Mouse (Mus musculus) hindbrain, embryonic 16.5 days (tissue): ENCODE results near the gene Coq10a. TPM values are rescaled to one million over a fixed set of nuclear protein-coding genes. Genes with fewer than 3 reads are reported as not detected.

Experiments used
- ATAC-seq: fragments of 200-750 bp; cut with Nextera tagmentation; 2 replicates; pipeline ENCODE4 v1.8.0; 2017; ENCODE audit warnings: moderate TSS enrichment, moderate library complexity
- H3K27ac ChIP-seq: fragments of 300-500 bp; sonication (generic); 2 replicates; pipeline ENCODE4 v1.5.1; 2014; ENCODE audit warnings: low read depth, mild to moderate bottlenecking, control low read depth, low read length, moderate library complexity
- H3K27me3 ChIP-seq: fragments of 300-500 bp; sonication (generic); replicated peaks from 2 replicates; pipeline ENCODE4 v1.6.1; 2014; ENCODE audit warnings: low read length; ENCODE audit not compliant: control insufficient read depth, insufficient read depth
- H3K36me3 ChIP-seq: fragments of 300-500 bp; sonication (generic); 2 replicates; pipeline ENCODE4 v1.6.1; 2014; ENCODE audit warnings: mild to moderate bottlenecking, low read length, moderate library complexity, mixed read lengths; ENCODE audit not compliant: control insufficient read depth, insufficient read depth
- H3K4me1 ChIP-seq: fragments of 300-500 bp; sonication (generic); 2 replicates; pipeline ENCODE4 v1.6.1; 2014; ENCODE audit warnings: low read depth, low read length; ENCODE audit not compliant: control insufficient read depth, insufficient read depth
- H3K4me2 ChIP-seq: fragments of 300-500 bp; sonication (generic); 2 replicates; pipeline ENCODE4 v1.6.1; 2014; ENCODE audit warnings: mild to moderate bottlenecking, low read length, control low read depth, moderate library complexity
- H3K4me3 ChIP-seq: fragments of 300-500 bp; sonication (generic); 2 replicates; pipeline ENCODE4 v1.5.1; 2014; ENCODE audit warnings: mild to moderate bottlenecking, low read length, control low read depth, moderate library complexity
- H3K9ac ChIP-seq: fragments of 300-500 bp; sonication (generic); 2 replicates; pipeline ENCODE4 v1.6.1; 2014; ENCODE audit warnings: low read depth, mild to moderate bottlenecking, control low read depth, low read length, moderate library complexity
- H3K9me3 ChIP-seq: fragments of 300-500 bp; sonication (generic); 2 replicates; pipeline ENCODE4 v1.6.1; 2014; ENCODE audit warnings: mild to moderate bottlenecking, low read length, moderate library complexity; ENCODE audit not compliant: control insufficient read depth
- WGBS: fragments of 180-500 bp; shearing (Covaris S2); extraction: QIAGEN DNeasy Blood & Tissue Kit; methylation state at CpG from one replicate; pipeline ENCODE4 v1.1.7; 2014; 5-methylcytosine and 5-hydroxymethylcytosine counted together
- polyA plus RNA-seq: library from polyadenylated mRNA; unstranded; fragments of >200 nt; fragmentation: Nextera tagmentation; extraction: Ambion mirVana; gene quantifications from 2 replicates; pipeline ENCODE4 v1.2.1, GENCODE M21; 2015

Coq10a gene
- polyA plus RNA-seq, 1 experiment from 2014 or later, result 11.4 TPM

GRCm38 (mm10) chr10:128369599-128369998 is 802 bp upstream of the Coq10a start:
- Histone ChIP-seq H3K9me3 (no peaks in the 10 kb centered on the region), H3K9ac (peak overlapping the region; percentile 82), H3K27ac (peak overlapping the region; percentile 97), H3K36me3 (peaks cover 4% of the 10 kb centered on the region; the same call in 1 of the 2 replicates), H3K27me3 (no peaks in the 10 kb centered on the region), H3K4me2 (peak overlapping the region; percentile 91), H3K4me3 (peak overlapping the region; percentile 78), H3K4me1 (peaks cover 15% of the 10 kb centered on the region)
- no peak for ATAC-seq
- 80% methylated on average over 6 of the region's 6 CpGs for WGBS

- Histone ChIP-seq H3K36me3 (peaks cover 4% of the 10 kb centered on the region; the same call in 1 of the 2 replicates), H3K4me1 (peaks cover 15% of the 10 kb centered on the region), H3K9me3 (no peaks in the 10 kb centered on the region), H3K9ac (peak overlapping the region; percentile 82), H3K4me2 (peak overlapping the region; percentile 91), H3K4me3 (peak overlapping the region; percentile 78), H3K27ac (peak overlapping the region; percentile 97), H3K27me3 (no peaks in the 10 kb centered on the region)
- WGBS, result 3% methylated on average over 9 of the region's 9 CpGs
- ATAC-seq, result no peak
Measured at GRCm38 (mm10) chr10:128369218-128369543, 384 bp upstream of the Coq10a start.

GRCm38 (mm10) chr10:128367899-128368401 is 847 bp downstream of the Coq10a start:
- H3K4me2 ChIP-seq, result peak overlapping the region; percentile 91
- ATAC-seq, result no peak
- H3K27me3 ChIP-seq, result no peaks in the 10 kb centered on the region
- peaks cover 15% of the 10 kb centered on the region for H3K4me1 ChIP-seq
- H3K36me3 ChIP-seq, result peaks cover 11% of the 10 kb centered on the region
- H3K27ac ChIP-seq, result peak overlapping the region; percentile 97
- 14% methylated on average over 19 of the region's 19 CpGs for WGBS
- peak overlapping the region; percentile 78 for H3K4me3 ChIP-seq
- peak overlapping the region; percentile 82 for H3K9ac ChIP-seq
- H3K9me3 ChIP-seq, result no peaks in the 10 kb centered on the region

DNA sequence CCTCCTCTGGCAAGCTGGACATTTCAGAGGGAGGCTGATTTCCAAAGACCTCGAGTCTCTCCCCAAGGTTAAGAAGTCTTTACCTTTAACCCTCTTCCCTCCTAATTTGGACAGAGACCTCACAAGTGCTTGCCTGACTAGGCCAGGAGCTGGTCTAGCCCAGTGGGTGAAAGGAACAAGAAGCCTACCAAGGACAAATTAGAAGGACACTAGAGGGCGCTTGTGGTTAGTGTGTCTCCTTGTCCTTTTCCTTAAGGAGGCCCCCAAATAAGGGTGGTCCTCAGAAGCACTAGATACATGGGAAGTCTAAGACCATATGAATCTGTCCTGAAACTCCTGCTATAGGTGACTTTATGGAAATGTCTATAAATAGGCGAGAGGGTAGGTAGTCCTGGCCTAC is 6.2 kb downstream of the Coq10a start:
- H3K4me3 ChIP-seq, result no peak overlapping the region
- no peak overlapping the region for H3K4me2 ChIP-seq
- no peaks in the 10 kb centered on the region for H3K9me3 ChIP-seq
- H3K36me3 ChIP-seq, result peaks cover 38% of the 10 kb centered on the region
- peak; percentile 35; the same call in 1 of the 2 replicates for ATAC-seq
- H3K9ac ChIP-seq, result no peak overlapping the region
- H3K4me1 ChIP-seq, result peaks cover 4% of the 10 kb centered on the region
- WGBS, result 47% methylated on average over 3 of the region's 3 CpGs
- H3K27me3 ChIP-seq, result no peaks in the 10 kb centered on the region
- H3K27ac ChIP-seq, result no peak overlapping the region

- WGBS, result 89% methylated on average over 6 of the region's 6 CpGs
- Histone ChIP-seq H3K4me2 (no peak overlapping the region), H3K27me3 (no peaks in the 10 kb centered on the region), H3K4me1 (no peaks in the 10 kb centered on the region), H3K4me3 (no peak overlapping the region), H3K27ac (no peak overlapping the region), H3K9ac (no peak overlapping the region), H3K36me3 (peaks cover 40% of the 10 kb centered on the region), H3K9me3 (no peaks in the 10 kb centered on the region)
- ATAC-seq, result no peak
Measured at GRCm38 (mm10) chr10:128361836-128362235, 7.0 kb downstream of the Coq10a start.

GRCm38 (mm10) chr10:128359226-128359625 is 9.6 kb downstream of the Coq10a start:
- Histone ChIP-seq H3K4me1 (no peaks in the 10 kb centered on the region), H3K27me3 (no peaks in the 10 kb centered on the region), H3K4me3 (no peak overlapping the region), H3K9me3 (no peaks in the 10 kb centered on the region), H3K36me3 (peaks cover 42% of the 10 kb centered on the region), H3K27ac (no peak overlapping the region), H3K4me2 (no peak overlapping the region), H3K9ac (no peak overlapping the region)
- ATAC-seq, result no peak
- 93% methylated on average over 6 of the region's 6 CpGs for WGBS

GRCm38 (mm10) chr10:128358796-128359195 is 10.0 kb downstream of the Coq10a start:
- Histone ChIP-seq H3K9ac (no peak overlapping the region), H3K4me2 (no peak overlapping the region), H3K4me3 (no peak overlapping the region), H3K9me3 (no peaks in the 10 kb centered on the region), H3K27me3 (no peaks in the 10 kb centered on the region), H3K36me3 (peaks cover 46% of the 10 kb centered on the region), H3K27ac (no peak overlapping the region), H3K4me1 (no peaks in the 10 kb centered on the region)
- ATAC-seq, result no peak
- whole genome bisulfite sequencing, result 51% methylated on average over 2 of the region's 2 CpGs

DNA sequence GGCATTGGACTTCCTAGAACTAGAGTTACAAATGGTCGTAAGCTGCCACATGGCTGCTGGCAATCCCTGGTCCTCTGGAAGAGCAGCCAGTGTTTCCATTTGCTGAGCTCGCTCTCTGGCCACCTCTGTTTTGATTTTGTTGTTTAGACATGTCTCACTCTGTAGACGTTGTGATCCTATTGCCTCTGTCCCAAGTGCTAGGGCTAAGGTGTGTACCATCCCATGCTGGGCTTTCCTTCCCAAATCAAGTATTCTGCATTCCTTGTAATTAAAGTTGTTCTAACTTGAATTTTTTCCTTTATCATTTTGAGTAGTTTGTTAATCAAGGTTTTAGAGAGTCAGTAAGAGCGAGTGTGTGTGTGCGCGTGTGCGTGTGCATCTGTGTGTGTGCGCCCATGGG is 21.3 kb downstream of the Coq10a start:
- no peaks in the 10 kb centered on the region for H3K9me3 ChIP-seq
- 94% methylated on average over 8 of the region's 8 CpGs for WGBS
- no peak overlapping the region for H3K4me3 ChIP-seq
- H3K27me3 ChIP-seq, result no peaks in the 10 kb centered on the region
- H3K9ac ChIP-seq, result no peak overlapping the region
- ATAC-seq, result no peak
- no peak overlapping the region for H3K27ac ChIP-seq
- H3K36me3 ChIP-seq, result peaks cover 14% of the 10 kb centered on the region
- H3K4me1 ChIP-seq, result peaks cover 4% of the 10 kb centered on the region
- H3K4me2 ChIP-seq, result no peak overlapping the region

- peaks cover 6% of the 10 kb centered on the region for H3K4me1 ChIP-seq
- no peak overlapping the region for H3K4me2 ChIP-seq
- 47% methylated on average over 7 of the region's 7 CpGs for WGBS
- H3K36me3 ChIP-seq, result no peaks in the 10 kb centered on the region
- peak; percentile 73 for ATAC-seq
- H3K9ac ChIP-seq, result no peak overlapping the region
- peak overlapping the region; percentile 53 for H3K27ac ChIP-seq
- no peaks in the 10 kb centered on the region for H3K27me3 ChIP-seq
- no peaks in the 10 kb centered on the region for H3K9me3 ChIP-seq
- H3K4me3 ChIP-seq, result no peak overlapping the region
Measured at GRCm38 (mm10) chr10:128344568-128345275, 24.1 kb downstream of the Coq10a start.
